Mouse (Mus musculus) liver, embryonic 14.5 days (tissue): ENCODE measurements at regions not wholly inside any gene's neighbourhood (a gene's known extent, or its start where the extent isn't known, plus 50 kb on each side); places are given as distances from the start of the nearest gene placed in this dataset.

Experiments used
- ATAC-seq: fragments of 200-750 bp; cut with Nextera tagmentation; 2 replicates; pipeline ENCODE4 v1.8.0; 2017; ENCODE audit warnings: moderate number of reproducible peaks, mild to moderate bottlenecking, moderate library complexity; ENCODE audit not compliant: insufficient read depth
- DNase-seq, 3 experiments: peaks; one replicate each; pipeline ENCODE4 v3.0.0-alpha.2; 2012 to 2013; ENCODE audit warnings: low read depth in 3 of 3, low spot score in 3 of 3
- H3K27ac ChIP-seq: fragments of 300-500 bp; sonication (generic); 2 replicates; pipeline ENCODE4 v1.5.1; 2014; ENCODE audit warnings: moderate library complexity, mild to moderate bottlenecking, control low read depth, inconsistent platforms
- H3K27me3 ChIP-seq: fragments of 300-500 bp; sonication (generic); 2 replicates; pipeline ENCODE4 v1.6.1; 2014; ENCODE audit warnings: mild to moderate bottlenecking, low read length, moderate library complexity; ENCODE audit not compliant: control insufficient read depth, insufficient read depth
- H3K36me3 ChIP-seq: fragments of 300-500 bp; sonication (generic); replicated peaks from 2 replicates; pipeline ENCODE4 v1.6.1; 2014; ENCODE audit warnings: low read depth; ENCODE audit not compliant: control insufficient read depth, insufficient read depth
- H3K4me1 ChIP-seq, 2 experiments: fragments of 200-500 bp in 1 of 2; fragments of 300-500 bp in 1 of 2; sonication (generic) in 1 of 2; replicated peaks; 2 replicates each; pipeline ENCODE4 v1.6.1; 2012 to 2014; ENCODE audit warnings: antibody characterized with exemption in 1 of 2, inconsistent platforms in 1 of 2, low read length in 1 of 2; ENCODE audit not compliant: control insufficient read depth in 2 of 2, insufficient read depth in 2 of 2
- H3K4me2 ChIP-seq: fragments of 300-500 bp; sonication (generic); 2 replicates; pipeline ENCODE4 v1.6.1; 2014; ENCODE audit warnings: low read depth, mild to moderate bottlenecking, control low read depth, moderate library complexity
- H3K4me3 ChIP-seq, 2 experiments: fragments of 200-500 bp in 1 of 2; fragments of 300-500 bp in 1 of 2; sonication (generic) in 1 of 2; 2 replicates each; pipeline ENCODE4 v1.5.1; 2012 to 2014; ENCODE audit warnings: low read depth in 2 of 2, low read length in 2 of 2, mild to moderate bottlenecking in 2 of 2, control low read depth in 1 of 2, inconsistent platforms in 1 of 2, moderate library complexity in 1 of 2; ENCODE audit not compliant: insufficient read depth in 1 of 2
- H3K9ac ChIP-seq: fragments of 300-500 bp; sonication (generic); replicated peaks from 2 replicates; pipeline ENCODE4 v1.6.1; 2014; ENCODE audit warnings: mild to moderate bottlenecking, control low read depth, moderate library complexity
- H3K9me3 ChIP-seq: fragments of 300-500 bp; sonication (generic); 2 replicates; pipeline ENCODE4 v1.6.1; 2016; ENCODE audit warnings: low read length, mixed read lengths; ENCODE audit not compliant: control insufficient read depth
- CTCF ChIP-seq: IDR thresholded peaks from 2 replicates; pipeline ENCODE4 v1.5.1; 2016; ENCODE audit warnings: antibody characterized with exemption, low read depth, control low read depth
- EP300 ChIP-seq: IDR thresholded peaks from 2 replicates; pipeline ENCODE4 v1.6.1; 2016; ENCODE audit warnings: antibody characterized with exemption, low read depth
- WGBS: fragments of 180-500 bp; shearing (Covaris S2); extraction: QIAGEN DNeasy Blood & Tissue Kit; methylation state at CpG from one replicate; pipeline ENCODE4 v1.1.7; 2014; ENCODE audit not compliant: insufficient replicate concordance; 5-methylcytosine and 5-hydroxymethylcytosine counted together

GRCm38 (mm10) chr11:38060105-38060504, 824.3 kb upstream of the Tenm2 start:
- TF ChIP-seq CTCF, result no peak
- TF ChIP-seq EP300, result no peak
- ATAC-seq (no peak), DNase-seq (no peak)
- no peak overlapping the region for H3K27ac ChIP-seq
- H3K27me3 ChIP-seq, result no peaks in the 10 kb centered on the region
- no peak overlapping the region for H3K9ac ChIP-seq
- H3K9me3 ChIP-seq, result no peaks in the 10 kb centered on the region
- 58% methylated on average over 2 of the region's 2 CpGs for WGBS
- H3K4me3 ChIP-seq, result no peak overlapping the region
- H3K4me2 ChIP-seq, result no peak overlapping the region
- no peaks in the 10 kb centered on the region for H3K36me3 ChIP-seq
- no peaks in the 10 kb centered on the region for H3K4me1 ChIP-seq

- H3K4me3 ChIP-seq, result no peak overlapping the region
- no peak overlapping the region for H3K4me2 ChIP-seq
- TF ChIP-seq EP300, result no peak
- TF ChIP-seq CTCF, result no peak
- no peak overlapping the region for H3K9ac ChIP-seq
- H3K27me3 ChIP-seq, result no peaks in the 10 kb centered on the region
- no peaks in the 10 kb centered on the region for H3K4me1 ChIP-seq
- H3K9me3 ChIP-seq, result no peaks in the 10 kb centered on the region
- H3K27ac ChIP-seq, result no peak overlapping the region
- H3K36me3 ChIP-seq, result no peaks in the 10 kb centered on the region
- 14% methylated on average over 2 of the region's 2 CpGs for WGBS
- ATAC-seq (no peak), DNase-seq (no peak)
Measured at GRCm38 (mm10) chr11:38058896-38059295, 823.1 kb upstream of the Tenm2 start.

DNA sequence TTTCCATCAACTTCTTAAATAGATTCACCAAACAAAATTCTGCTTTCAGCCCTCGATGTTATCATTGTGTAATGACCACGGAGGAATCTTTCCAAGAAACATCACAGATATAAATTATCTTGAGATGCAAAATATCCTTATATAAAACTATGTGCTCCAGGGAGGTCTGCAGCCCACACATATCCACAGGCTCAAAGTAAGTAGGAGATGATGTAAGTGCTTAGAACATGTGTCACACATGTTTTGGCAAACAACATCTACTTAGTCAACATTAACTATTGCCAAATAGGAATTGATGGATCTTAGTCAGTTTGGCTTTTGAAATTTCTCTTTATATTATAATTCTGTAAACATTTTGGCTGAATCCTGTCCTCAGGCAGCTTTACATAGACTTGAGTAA, 800.8 kb upstream of the Tenm2 start:
- H3K9me3 ChIP-seq, result no peaks in the 10 kb centered on the region
- no peaks in the 10 kb centered on the region for H3K4me1 ChIP-seq
- H3K27ac ChIP-seq, result no peak overlapping the region
- no peak overlapping the region for H3K4me3 ChIP-seq
- ATAC-seq, result no peak
- 54% methylated on average over 2 of the region's 2 CpGs for WGBS
- no peaks in the 10 kb centered on the region for H3K36me3 ChIP-seq
- H3K9ac ChIP-seq, result no peak overlapping the region
- no peaks in the 10 kb centered on the region for H3K27me3 ChIP-seq
- no peak for DNase-seq
- TF ChIP-seq EP300, result no peak
- TF ChIP-seq CTCF, result no peak
- no peak overlapping the region for H3K4me2 ChIP-seq

DNA sequence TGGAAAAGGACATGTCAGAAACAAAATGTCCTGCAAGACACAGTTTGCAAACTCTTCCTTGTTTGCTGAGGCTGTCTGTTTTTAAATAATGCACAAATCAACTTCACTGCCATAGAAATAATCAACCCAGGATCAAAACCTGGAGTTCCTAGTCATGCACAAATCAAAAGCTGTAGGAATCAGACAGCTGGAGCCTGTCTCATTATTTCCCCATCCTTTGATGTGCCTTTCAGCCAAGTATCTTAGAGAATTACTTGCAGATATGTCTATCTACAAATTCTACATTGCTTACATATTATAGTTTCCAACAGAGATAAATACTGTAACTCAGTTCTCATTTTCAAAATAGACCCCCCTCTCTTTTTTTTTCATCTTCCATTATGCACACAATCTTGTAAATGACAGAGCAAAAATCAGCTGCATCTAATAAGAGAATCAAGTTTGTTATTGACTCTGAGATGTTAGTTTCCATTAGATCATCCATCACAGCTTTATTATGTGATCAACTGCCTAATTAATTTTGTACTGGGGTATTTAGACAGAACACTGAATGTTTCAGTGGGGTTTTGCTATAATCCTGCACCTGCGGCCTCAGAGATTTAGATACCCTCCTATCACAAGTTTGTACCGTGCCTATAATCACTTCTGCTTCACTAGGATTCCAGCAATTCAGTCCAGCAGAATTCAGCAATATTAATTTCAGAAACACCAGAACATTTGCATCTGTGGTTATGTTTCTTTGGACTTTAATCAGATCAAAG, 798.9 kb upstream of the Tenm2 start:
- no peak for TF ChIP-seq EP300
- TF ChIP-seq CTCF, result no peak
- Histone ChIP-seq H3K4me2 (no peak overlapping the region), H3K27me3 (no peaks in the 10 kb centered on the region)

GRCm38 (mm10) chr11:38021704-38022103, 785.9 kb upstream of the Tenm2 start:
- Histone ChIP-seq H3K4me1 (no peaks in the 10 kb centered on the region), H3K9ac (no peak overlapping the region), H3K27ac (no peak overlapping the region), H3K4me3 (no peak overlapping the region), H3K27me3 (no peaks in the 10 kb centered on the region), H3K4me2 (no peak overlapping the region), H3K9me3 (no peaks in the 10 kb centered on the region), H3K36me3 (no peaks in the 10 kb centered on the region)
- DNase-seq, result no peak
- TF ChIP-seq EP300 (no peak), CTCF (no peak)
- ATAC-seq, result no peak

More for the DNA sequence above, 798.9 kb upstream of the Tenm2 start:
- H3K36me3 ChIP-seq, result no peaks in the 10 kb centered on the region
- no peak for DNase-seq
- H3K9me3 ChIP-seq, result no peaks in the 10 kb centered on the region
- ATAC-seq, result no peak
- WGBS, result 56% methylated on average over 2 of the region's 2 CpGs
- no peak overlapping the region for H3K27ac ChIP-seq
- H3K4me1 ChIP-seq, result no peaks in the 10 kb centered on the region
- H3K4me3 ChIP-seq, result no peak overlapping the region
- no peak overlapping the region for H3K9ac ChIP-seq
